Mouse (Mus musculus) layer of hippocampus, postnatal 36 days (tissue): ENCODE results near the gene Fer. TPM values are rescaled to one million over a fixed set of nuclear protein-coding genes. Genes with fewer than 3 reads are reported as not detected.

Experiments used
- DNase-seq, 2 experiments: peaks; one replicate each; pipeline ENCODE4 v3.0.0; 2022
- total RNA-seq, 2 experiments: library from RNA; stranded (reverse); gene quantifications; 2 replicates each; pipeline ENCODE4 v1.2.3; 2021

The Fer gene
- total RNA-seq, 2 experiments from 2014 or later = 32.4 to 34.9 TPM

GRCm38 (mm10) chr17:63871773-63872172 is 8.9 kb downstream of the Fer start:
- no peak for DNase-seq

GRCm38 (mm10) chr17:63878889-63879288 is 16.0 kb downstream of the Fer start:
- DNase-seq = peak in 1 of 2 experiments; percentile 11

GRCm38 (mm10) chr17:63880009-63880408 is 17.1 kb downstream of the Fer start:
- no peak for DNase-seq

- no peak for DNase-seq
Observed at GRCm38 (mm10) chr17:63886988-63887387, 24.1 kb downstream of the Fer start.

- no peak for DNase-seq
Observed at GRCm38 (mm10) chr17:63890611-63891010, 27.7 kb downstream of the Fer start.

- DNase-seq = no peak
Observed at GRCm38 (mm10) chr17:63895829-63896228, 33.0 kb downstream of the Fer start.

- DNase-seq = no peak
Observed at GRCm38 (mm10) chr17:63897050-63897449, 34.2 kb downstream of the Fer start.

GRCm38 (mm10) chr17:63909297-63909696 is 46.4 kb downstream of the Fer start:
- DNase-seq = no peak

GRCm38 (mm10) chr17:63921601-63922203 is 58.8 kb downstream of the Fer start:
- no peak for DNase-seq

- no peak for DNase-seq
Observed at GRCm38 (mm10) chr17:63925581-63925980, 62.7 kb downstream of the Fer start.

- DNase-seq = no peak
Observed at GRCm38 (mm10) chr17:63930634-63931033, 67.8 kb downstream of the Fer start.

- no peak for DNase-seq
Observed at GRCm38 (mm10) chr17:63931556-63931955, 68.7 kb downstream of the Fer start.

GRCm38 (mm10) chr17:63935408-63935807 is 72.5 kb downstream of the Fer start:
- no peak for DNase-seq

- DNase-seq = no peak
Observed at GRCm38 (mm10) chr17:63937886-63938285, 75.0 kb downstream of the Fer start.

- DNase-seq = no peak
Observed at GRCm38 (mm10) chr17:63946772-63947171, 83.9 kb downstream of the Fer start.

GRCm38 (mm10) chr17:63948811-63949210 is 85.9 kb downstream of the Fer start:
- no peak for DNase-seq

GRCm38 (mm10) chr17:63951436-63951835 is 88.6 kb downstream of the Fer start:
- no peak for DNase-seq

GRCm38 (mm10) chr17:63967091-63967490 is 104.2 kb downstream of the Fer start:
- no peak for DNase-seq

- no peak for DNase-seq
Observed at GRCm38 (mm10) chr17:63969448-63969847, 106.6 kb downstream of the Fer start.

GRCm38 (mm10) chr17:63970239-63970638 is 107.4 kb downstream of the Fer start:
- no peak for DNase-seq

GRCm38 (mm10) chr17:63970939-63971338 is 108.1 kb downstream of the Fer start:
- DNase-seq = no peak

- DNase-seq = no peak
Observed at GRCm38 (mm10) chr17:63972181-63972580, 109.3 kb downstream of the Fer start.

GRCm38 (mm10) chr17:63973806-63974205 is 110.9 kb downstream of the Fer start:
- no peak for DNase-seq

- DNase-seq = no peak
Observed at GRCm38 (mm10) chr17:63974253-63974652, 111.4 kb downstream of the Fer start.
